ENCODE assay signal across 9 mouse cellular contexts in the genomic region with DNA sequence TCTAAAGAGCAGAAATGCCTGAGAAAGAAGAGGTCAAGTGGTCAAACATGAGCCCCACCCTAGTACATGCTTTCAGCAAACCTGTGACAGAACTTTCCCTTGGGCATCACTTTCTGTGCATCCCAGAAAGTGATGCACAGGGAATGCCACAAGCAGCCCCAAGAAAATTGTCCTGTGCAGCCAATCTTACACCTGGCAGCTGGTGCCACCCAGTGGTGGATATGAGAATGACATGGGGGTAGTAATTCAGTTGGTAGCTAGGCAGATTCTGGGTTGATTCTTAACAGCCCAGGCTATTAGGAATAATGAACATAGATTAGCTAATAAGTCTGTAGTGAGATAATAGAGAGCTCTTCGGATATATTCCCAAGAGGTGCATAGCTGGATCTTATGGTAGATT.
DNase-seq lines count a peak whose midpoint lies in the region; ATAC-seq and TF ChIP-seq lines count a peak whose summit lies in the region.
"Had no signal": no experiment of that assay in that cellular context is flagged by ENCODE, and none has a peak within 500 bp of the region (broad histone marks: within the 10 kb centered on the region; RNA-seq: fewer than 3 reads in every experiment).

No protein-coding gene starts in this region.

- TF ChIP-seq CTCF in ES-Bruce4 (IDR thresholded peaks at IDR 0.05; ENCODE audit: low read depth, low read length) = peak; percentile 66

- no peak overlapping the region for H3K4me3 ChIP-seq in ES-Bruce4 (ENCODE audit: low read depth, low read length)
- H3K4me3 ChIP-seq: liver, embryonic 15.5 days had no signal

- H3K4me1 ChIP-seq in ES-Bruce4 (ENCODE audit: control insufficient read depth, insufficient read depth, low read length) = no peaks in the 10 kb centered on the region
- H3K4me1 ChIP-seq: liver, embryonic 15.5 days had no signal

- DNase-seq in adipocyte (ENCODE audit: low spot score) = peak; percentile 83
- peak; percentile 30 to 81 for DNase-seq in cerebellum, postnatal 4 days (ENCODE audit: low spot score in 2 of 2)
- peak; percentile 54 to 69 for DNase-seq in gastrocnemius, postnatal 4 days (ENCODE audit: low spot score in 2 of 2)
- DNase-seq in layer of hippocampus, adult 18-20 months (ENCODE audit: low spot score in 2 of 2) = peak; percentile 67 to 91
- DNase-seq in lung, postnatal 10 days = peak; percentile 79
- DNase-seq in right cerebral cortex, postnatal 36 days (ENCODE audit: low spot score in 2 of 2) = peak; percentile 33 to 43

- H3K27me3 ChIP-seq in ES-Bruce4 (ENCODE audit: control insufficient read depth, insufficient read depth, low read length, poor library complexity, severe bottlenecking) = no peaks in the 10 kb centered on the region
- H3K27me3 ChIP-seq: liver, embryonic 15.5 days had no signal

- 0 out of 2 replicates have a peak, but pooled peaks cover 2% of the 10 kb centered on the region for H3K9me3 ChIP-seq in ES-Bruce4 (replicated peaks; ENCODE audit: control insufficient read depth, insufficient read depth, low read length, poor library complexity, severe bottlenecking)
- H3K9me3 ChIP-seq: liver, embryonic 15.5 days had no signal

- no peak for TF ChIP-seq EP300 in ES-Bruce4 (IDR thresholded peaks at IDR 0.05; ENCODE audit: insufficient read depth, low read depth, low read length)

- ATAC-seq in inflammation-experienced regulatory T-cells, adult 6 months = no peak

- no peaks in the 10 kb centered on the region for H3K36me3 ChIP-seq in ES-Bruce4 (ENCODE audit: control insufficient read depth, insufficient read depth, low read length, poor library complexity, severe bottlenecking)
- H3K36me3 ChIP-seq: liver, embryonic 15.5 days had no signal

- no peak overlapping the region for H3K9ac ChIP-seq in ES-Bruce4 (ENCODE audit: low read depth, poor library complexity, severe bottlenecking)
- H3K9ac ChIP-seq: liver, embryonic 15.5 days had no signal

- no peak overlapping the region for H3K27ac ChIP-seq in ES-Bruce4 (ENCODE audit: insufficient read depth, low read length)
- H3K27ac ChIP-seq: liver, embryonic 15.5 days had no signal

- no peak for TF ChIP-seq POLR2A in ES-Bruce4 (IDR thresholded peaks at IDR 0.05; ENCODE audit: insufficient read depth, low read length)
